Mouse (Mus musculus) midbrain, embryonic 10.5 days (tissue): ENCODE results near the gene Nccrp1. TPM values are rescaled to one million over a fixed set of nuclear protein-coding genes. Genes with fewer than 3 reads are reported as not detected.

ENCODE experiments used
- microRNA-seq: library from miRNA; unstranded; fragments of <30 nt; microRNA quantifications from one replicate; pipeline ENCODE4, GENCODE M21; 2017
- polyA plus RNA-seq: library from polyadenylated mRNA; unstranded; fragments of >200 nt; fragmentation: Nextera tagmentation; extraction: Ambion mirVana; gene quantifications from 2 replicates; pipeline ENCODE4 v1.2.1, GENCODE M21; 2016

Nccrp1 gene
- polyA plus RNA-seq, 1 experiment from 2014 or later, result 0.20 TPM

Small RNA genes within 50 kb of the gene (microRNA-seq; reads per million reads assigned to microRNA genes)
- 0.90 reads per million for gene Mir7049

Other genes starting within 250 kb of the Nccrp1 start
- gene Dll3, start 245.0 kb downstream of the Nccrp1 start, polyA plus RNA-seq, result 39.0 and 61.2 TPM in 2 replicates
- 249 and 261 TPM in 2 replicates for gene Timm50, start 235.2 kb downstream of the Nccrp1 start, polyA plus RNA-seq
- gene Supt5, start 208.5 kb downstream of the Nccrp1 start, polyA plus RNA-seq, result 113 and 122 TPM in 2 replicates
- gene Rps16, start 196.6 kb downstream of the Nccrp1 start, polyA plus RNA-seq, result 726 and 912 TPM in 2 replicates
- 69.7 and 82.9 TPM in 2 replicates for gene Plekhg2, start 174.7 kb downstream of the Nccrp1 start, polyA plus RNA-seq
- gene Zfp36, start 167.0 kb downstream of the Nccrp1 start, polyA plus RNA-seq, result 4.6 and 5.1 TPM in 2 replicates
- 58.9 and 61.0 TPM in 2 replicates for gene Med29, start 154.5 kb downstream of the Nccrp1 start, polyA plus RNA-seq
- 89.8 and 90.8 TPM in 2 replicates for gene Paf1, start 154.3 kb downstream of the Nccrp1 start, polyA plus RNA-seq
- gene Gmfg, start 109.8 kb downstream of the Nccrp1 start, polyA plus RNA-seq, result 6.3 and 8.1 TPM in 2 replicates
- gene Lrfn1, start 95.3 kb downstream of the Nccrp1 start, polyA plus RNA-seq, result 3.6 and 3.7 TPM in 2 replicates
- gene Ifnl2, start 36.8 kb downstream of the Nccrp1 start, polyA plus RNA-seq, result not detected in 2 replicates
- not detected in 2 replicates for gene Ifnl3, start 24.4 kb downstream of the Nccrp1 start, polyA plus RNA-seq
- gene Sycn, start 6.4 kb downstream of the Nccrp1 start, polyA plus RNA-seq, result not detected in 2 replicates
- 29.2 and 30.5 TPM in 2 replicates for gene Samd4b, start 50.9 kb upstream of the Nccrp1 start, polyA plus RNA-seq
- gene Pak4, start 50.9 kb upstream of the Nccrp1 start, polyA plus RNA-seq, result 60.9 and 66.4 TPM in 2 replicates
- not detected in 2 replicates for gene Acp7, start 84.1 kb upstream of the Nccrp1 start, polyA plus RNA-seq
- gene Fbxo27, start 145.6 kb upstream of the Nccrp1 start, polyA plus RNA-seq, result 4.9 and 5.8 TPM in 2 replicates
- gene Fbxo17, start 169.6 kb upstream of the Nccrp1 start, polyA plus RNA-seq, result 9.0 and 9.5 TPM in 2 replicates
- gene Mrps12, start 194.6 kb upstream of the Nccrp1 start, polyA plus RNA-seq, result 139 and 147 TPM in 2 replicates
- 39.9 and 41.8 TPM in 2 replicates for gene Sars2, start 194.7 kb upstream of the Nccrp1 start, polyA plus RNA-seq
- 0.20 TPM in 1 of 2 replicates, not detected in the other for gene Ccer2, start 208.9 kb upstream of the Nccrp1 start, polyA plus RNA-seq
- 62.7 and 71.6 TPM in 2 replicates for gene Sirt2, start 219.5 kb upstream of the Nccrp1 start, polyA plus RNA-seq
- gene Nfkbib, start 220.3 kb upstream of the Nccrp1 start, polyA plus RNA-seq, result 57.6 and 62.3 TPM in 2 replicates
- 3.5 and 4.0 TPM in 2 replicates for gene Rinl, start 241.7 kb upstream of the Nccrp1 start, polyA plus RNA-seq